Mouse (Mus musculus): Measurements from ENCODE around the gene Adamts5. TPM values are rescaled to one million over a fixed set of nuclear protein-coding genes. Genes with fewer than 3 reads are reported as not detected.

Gene Adamts5
- 0.32 and 0.37 TPM in 2 replicates for polyA plus RNA-seq (2016; fragmentation: Nextera tagmentation; extraction: Ambion mirVana)

DNA sequence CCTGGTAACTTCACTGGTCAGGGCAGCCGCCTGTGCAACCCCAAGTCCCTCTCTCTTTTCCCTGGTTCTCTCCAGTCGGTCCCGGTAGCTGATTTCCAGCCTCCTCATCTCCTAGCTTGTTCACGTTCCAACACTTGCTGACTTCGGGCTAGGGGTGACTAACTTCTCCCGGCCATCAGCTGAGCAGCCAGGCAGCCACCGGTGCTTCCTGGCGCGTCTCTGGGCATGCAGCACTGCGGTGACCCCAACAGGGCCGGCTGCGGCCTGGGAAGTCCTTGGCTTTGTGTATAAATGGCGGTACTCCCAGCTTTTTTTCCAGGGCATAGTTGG lies at the start of gene Adamts5:
Gene Adamts5, minus strand, starts transcription at position 248 of the 330 bp plus-strand sequence.
- peak; percentile 38 for DNase-seq (ENCODE audit: extremely low spot score, low spot score)
- Histone ChIP-seq H3K36me3 (replicated peaks) (no peaks in the 10 kb centered on the region), H3K27me3 (ENCODE audit: poor library complexity, severe bottlenecking) (peaks cover 53% of the 10 kb centered on the region), H3K4me3 (peak within 1 kb of the TSS; percentile 66), H3K9me3 (no peaks in the 10 kb centered on the region), H3K27ac (peak within 1 kb of the TSS; percentile 81), H3K4me1 (peaks cover 28% of the 10 kb centered on the region)
- WGBS = 4% methylated on average over 13 of the region's 13 CpGs

DNA sequence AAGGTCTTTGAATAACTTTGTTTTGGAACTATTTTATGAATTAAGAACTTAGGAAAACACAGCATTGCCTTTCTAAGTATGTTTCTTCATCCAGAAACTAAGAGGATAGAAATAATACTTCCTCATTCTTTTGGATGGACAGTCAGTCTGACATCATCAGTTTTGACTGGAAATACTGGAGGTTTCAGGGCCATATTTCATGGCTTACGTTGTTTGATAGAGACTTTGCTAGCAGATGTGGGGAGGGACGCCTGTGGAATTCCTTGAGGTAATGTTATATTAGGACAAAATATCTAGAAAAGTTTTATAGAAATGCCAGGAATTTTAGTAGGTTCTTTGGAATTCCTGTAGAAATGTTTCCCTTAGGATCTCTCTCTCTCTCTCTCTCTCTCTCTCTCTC lies 48.7 kb upstream of the Adamts5 start:
- no peak for DNase-seq (ENCODE audit: extremely low spot score, low spot score)
- 89% methylated on average over 2 of the region's 2 CpGs for WGBS
- Histone ChIP-seq H3K36me3 (replicated peaks) (no peaks in the 10 kb centered on the region), H3K4me3 (no peak overlapping the region), H3K4me1 (no peaks in the 10 kb centered on the region), H3K27ac (no peak overlapping the region), H3K9me3 (no peaks in the 10 kb centered on the region), H3K27me3 (ENCODE audit: poor library complexity, severe bottlenecking) (no peaks in the 10 kb centered on the region)

DNA sequence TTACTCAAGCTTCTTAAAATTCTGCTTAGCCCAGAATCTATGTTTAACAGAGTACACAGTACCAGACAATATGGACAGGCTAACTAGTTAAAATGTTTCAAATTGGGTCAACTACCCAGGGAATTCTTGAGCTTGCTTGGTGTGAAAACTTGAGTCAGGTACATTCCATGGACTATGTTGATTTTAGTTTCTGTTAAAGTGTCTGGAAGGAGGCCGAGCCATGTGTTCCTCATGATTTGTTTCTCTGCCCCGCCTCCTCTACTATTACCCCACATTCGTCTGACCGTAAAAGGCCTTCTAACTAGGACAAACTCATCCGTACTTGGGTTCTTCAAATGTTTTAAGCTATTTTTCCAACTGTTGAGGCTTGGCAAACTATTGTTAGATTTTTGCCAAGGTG lies 24.4 kb upstream of the Adamts5 start:
- 94% methylated on average over 5 of the region's 5 CpGs for WGBS
- DNase-seq (ENCODE audit: extremely low spot score, low spot score) = no peak
- H3K27ac ChIP-seq = no peak overlapping the region

DNA sequence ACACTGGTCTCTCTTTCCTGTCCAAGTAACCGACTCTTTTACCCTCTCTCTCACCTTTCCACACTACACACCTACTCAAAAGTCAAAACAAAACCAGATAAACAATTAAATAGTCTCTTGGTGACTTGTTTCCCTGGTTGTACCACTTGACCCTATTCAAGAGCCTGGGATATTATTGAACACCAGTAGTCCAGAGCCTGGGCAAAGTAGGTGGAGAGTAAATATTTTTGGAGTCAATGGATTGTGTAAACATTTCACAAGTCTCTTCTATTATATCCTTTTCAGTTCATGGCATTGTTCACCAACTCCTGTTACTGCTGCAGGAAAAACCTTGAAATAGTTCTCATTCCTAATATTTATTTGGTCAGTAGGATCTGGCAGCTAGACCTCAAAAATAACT lies 20.8 kb upstream of the Adamts5 start:
- H3K9me3 ChIP-seq = no peaks in the 10 kb centered on the region
- H3K36me3 ChIP-seq (replicated peaks) = no peaks in the 10 kb centered on the region
- no peak overlapping the region for H3K4me3 ChIP-seq
- DNase-seq (ENCODE audit: extremely low spot score, low spot score) = no peak
- no peaks in the 10 kb centered on the region for H3K4me1 ChIP-seq
- H3K27ac ChIP-seq = no peak overlapping the region
- no peaks in the 10 kb centered on the region for H3K27me3 ChIP-seq (ENCODE audit: poor library complexity, severe bottlenecking)
- WGBS = 81% methylated on average over 1 of the region's 1 CpGs

More for the DNA sequence above, 24.4 kb upstream of the Adamts5 start:
- H3K27me3 ChIP-seq (ENCODE audit: poor library complexity, severe bottlenecking) = no peaks in the 10 kb centered on the region
- no peaks in the 10 kb centered on the region for H3K36me3 ChIP-seq (replicated peaks)
- no peaks in the 10 kb centered on the region for H3K9me3 ChIP-seq
- H3K4me1 ChIP-seq = no peaks in the 10 kb centered on the region
- H3K4me3 ChIP-seq = no peak overlapping the region

DNA sequence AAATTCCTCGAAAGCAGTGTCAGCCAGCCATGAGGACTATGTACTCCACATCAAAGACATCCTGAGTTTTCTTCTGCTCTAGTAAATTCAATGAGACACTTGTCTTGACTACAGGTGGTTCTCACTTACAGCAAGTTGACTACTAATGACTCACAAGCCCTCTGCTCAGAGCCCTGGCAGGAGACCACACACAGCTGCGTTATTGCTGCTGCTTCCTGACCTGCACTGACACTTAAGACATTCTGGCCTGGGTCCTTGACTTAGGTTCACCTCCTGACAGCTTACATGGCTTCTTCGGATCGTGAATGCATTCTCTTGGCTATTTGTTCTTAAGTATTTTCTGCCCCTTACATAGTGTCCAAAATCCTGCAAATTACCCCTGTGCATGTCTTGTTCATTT lies 18.5 kb upstream of the Adamts5 start:
- Histone ChIP-seq H3K27ac (no peak overlapping the region), H3K36me3 (replicated peaks) (no peaks in the 10 kb centered on the region), H3K9me3 (no peaks in the 10 kb centered on the region), H3K27me3 (ENCODE audit: poor library complexity, severe bottlenecking) (no peaks in the 10 kb centered on the region), H3K4me1 (no peaks in the 10 kb centered on the region), H3K4me3 (no peak overlapping the region)
- no peak for DNase-seq (ENCODE audit: extremely low spot score, low spot score)
- WGBS = 86% methylated on average over 4 of the region's 4 CpGs

DNA sequence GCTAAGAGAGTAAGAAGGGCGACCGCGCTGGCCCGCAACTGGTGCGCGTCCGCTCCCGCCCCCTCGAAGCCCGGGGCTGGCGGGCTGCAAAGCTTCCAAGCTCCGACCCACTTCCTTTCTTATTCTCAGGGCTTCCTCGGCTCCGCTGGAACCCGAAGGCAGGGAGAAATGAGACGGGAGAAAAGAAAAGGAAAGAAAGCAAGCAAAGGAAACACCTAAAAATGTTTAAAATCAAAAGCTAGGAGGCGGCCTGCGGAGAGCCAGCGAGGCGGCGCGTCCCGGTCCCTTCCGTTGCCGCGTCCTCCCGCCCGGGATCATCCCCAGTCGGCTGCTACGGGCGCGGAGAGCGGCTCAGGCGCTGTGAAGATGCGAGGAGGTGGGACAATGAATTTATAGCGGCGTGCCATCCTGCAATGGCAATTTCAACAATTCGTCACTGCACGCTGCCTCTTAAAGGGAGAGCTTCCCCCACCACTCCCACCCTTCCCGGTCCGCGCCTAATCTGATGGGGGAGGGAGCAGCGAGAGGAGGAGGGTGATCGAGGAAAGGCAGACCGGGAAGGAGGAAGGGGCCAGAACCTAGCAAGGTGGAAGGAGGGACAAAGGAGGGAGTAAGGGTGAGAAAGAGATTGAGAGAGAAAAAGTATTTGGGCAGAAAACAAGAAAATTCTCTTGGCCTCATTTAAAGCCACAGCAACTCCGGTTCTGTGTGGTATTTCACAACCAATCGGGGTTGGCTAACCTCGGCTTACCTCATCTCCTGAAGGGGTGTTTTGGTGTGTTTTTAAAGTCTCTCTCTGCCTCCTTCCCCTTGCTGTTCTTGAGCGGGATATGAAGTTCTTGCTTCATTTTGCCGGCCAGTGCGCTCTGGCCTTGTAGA lies 687 bp downstream of the Adamts5 start:
- no peaks in the 10 kb centered on the region for H3K36me3 ChIP-seq (replicated peaks)
- no peaks in the 10 kb centered on the region for H3K9me3 ChIP-seq
- peak overlapping the region; percentile 66 for H3K4me3 ChIP-seq
- peaks cover 28% of the 10 kb centered on the region for H3K4me1 ChIP-seq
- peaks cover 53% of the 10 kb centered on the region for H3K27me3 ChIP-seq (ENCODE audit: poor library complexity, severe bottlenecking)
- under 1% methylated on average over 51 of the region's 51 CpGs for WGBS
- peak overlapping the region; percentile 81 for H3K27ac ChIP-seq
- peak; percentile 59 for DNase-seq (ENCODE audit: extremely low spot score, low spot score)

DNA sequence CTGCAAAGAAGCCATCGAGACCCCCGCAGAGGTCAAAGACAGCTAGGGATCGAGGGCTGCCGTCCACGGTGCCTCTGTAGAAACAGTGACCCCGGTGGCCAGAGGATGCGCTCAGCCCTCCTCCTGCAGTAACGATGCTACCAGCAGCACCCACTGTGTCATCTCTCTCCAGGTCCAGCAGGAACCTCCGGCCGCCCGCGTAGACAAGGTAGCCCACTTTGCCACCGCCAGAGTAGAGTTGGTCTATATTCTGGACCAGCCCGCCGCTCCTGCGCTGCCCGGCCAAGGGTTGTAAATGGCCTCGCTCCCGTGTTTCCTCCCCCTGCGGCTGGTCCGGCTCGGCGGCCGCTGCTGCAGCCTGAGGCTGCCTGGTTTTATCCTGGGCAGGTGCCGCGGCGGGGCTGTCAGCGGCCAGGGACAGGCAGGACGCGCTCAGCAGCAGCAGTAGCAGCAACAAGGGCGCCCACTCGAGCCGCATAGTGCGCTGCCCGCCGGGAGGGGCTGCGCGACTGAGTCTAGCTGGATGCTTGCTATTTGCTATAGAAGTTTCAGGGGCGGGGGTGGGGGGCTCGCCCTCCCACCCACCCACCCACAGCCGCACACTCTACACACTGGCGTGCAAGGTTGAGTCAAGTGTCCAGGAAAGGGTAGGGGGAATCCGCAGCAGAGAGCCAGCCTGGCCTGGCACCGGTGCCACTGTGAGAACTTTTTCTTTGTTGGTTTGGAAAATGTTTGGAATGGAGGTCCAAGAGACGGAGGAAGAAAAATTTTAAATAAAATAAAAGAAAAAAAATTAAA lies 1.6 kb downstream of the Adamts5 start:
- Histone ChIP-seq H3K27ac (peak overlapping the region; percentile 67), H3K36me3 (replicated peaks) (no peaks in the 10 kb centered on the region), H3K4me1 (peaks cover 28% of the 10 kb centered on the region), H3K27me3 (ENCODE audit: poor library complexity, severe bottlenecking) (peaks cover 53% of the 10 kb centered on the region), H3K9me3 (no peaks in the 10 kb centered on the region), H3K4me3 (peak overlapping the region; percentile 66)
- under 1% methylated on average over 45 of the region's 45 CpGs for WGBS
- DNase-seq (ENCODE audit: extremely low spot score, low spot score) = peak; percentile 55

DNA sequence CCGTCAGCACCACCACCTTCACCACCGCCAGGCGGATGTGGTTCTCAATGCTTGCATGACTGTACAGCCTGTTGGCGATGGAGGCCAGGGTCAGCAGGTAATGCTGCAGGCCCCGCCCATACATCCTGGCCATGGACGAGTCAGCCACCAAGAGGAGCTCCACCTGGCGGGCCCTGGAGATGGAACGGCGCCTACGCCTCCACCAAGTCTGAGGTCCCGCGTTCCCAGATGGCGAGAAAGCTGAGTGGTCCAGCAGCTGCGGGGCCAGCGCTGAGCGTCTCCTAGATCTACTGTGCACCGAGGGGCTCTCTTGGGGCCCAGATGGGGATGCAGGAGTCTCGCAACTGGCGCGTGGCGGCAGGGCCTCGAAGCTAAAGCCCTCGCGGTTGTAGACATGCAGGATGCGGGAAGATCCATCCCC lies 2.3 kb downstream of the Adamts5 start:
- H3K9me3 ChIP-seq = no peaks in the 10 kb centered on the region
- H3K36me3 ChIP-seq (replicated peaks) = no peaks in the 10 kb centered on the region
- H3K4me3 ChIP-seq = peak overlapping the region; percentile 66
- peak; percentile 44 for DNase-seq (ENCODE audit: extremely low spot score, low spot score)
- 17% methylated on average over 25 of the region's 25 CpGs for WGBS
- H3K4me1 ChIP-seq = peaks cover 28% of the 10 kb centered on the region
- peaks cover 53% of the 10 kb centered on the region for H3K27me3 ChIP-seq (ENCODE audit: poor library complexity, severe bottlenecking)
- peak overlapping the region; percentile 67; the same call in 1 of the 2 replicates for H3K27ac ChIP-seq

DNA sequence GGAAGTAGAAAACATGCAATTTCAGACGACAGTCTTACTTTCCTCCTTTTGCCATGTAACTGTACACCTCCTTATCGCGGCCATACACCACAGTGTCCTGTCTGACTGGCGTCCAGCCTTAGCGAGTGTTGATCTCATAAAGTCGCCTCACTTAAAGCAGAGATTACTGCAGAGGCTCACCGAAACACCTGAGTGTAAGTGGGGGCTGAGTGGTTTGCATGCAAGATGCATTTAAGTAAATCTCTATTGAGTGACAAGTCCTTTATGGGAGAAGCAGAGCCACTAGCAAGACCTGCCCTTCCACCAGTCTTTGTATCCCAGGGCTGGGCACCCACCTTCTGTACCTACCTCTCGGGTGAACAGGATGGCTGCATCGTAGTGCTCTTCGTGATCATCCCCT lies 2.8 kb downstream of the Adamts5 start:
- DNase-seq (ENCODE audit: extremely low spot score, low spot score) = no peak
- Histone ChIP-seq H3K27me3 (ENCODE audit: poor library complexity, severe bottlenecking) (peaks cover 53% of the 10 kb centered on the region), H3K36me3 (replicated peaks) (no peaks in the 10 kb centered on the region), H3K27ac (no peak overlapping the region), H3K4me1 (peaks cover 28% of the 10 kb centered on the region), H3K4me3 (no peak overlapping the region), H3K9me3 (no peaks in the 10 kb centered on the region)
- 89% methylated on average over 10 of the region's 10 CpGs for WGBS

DNA sequence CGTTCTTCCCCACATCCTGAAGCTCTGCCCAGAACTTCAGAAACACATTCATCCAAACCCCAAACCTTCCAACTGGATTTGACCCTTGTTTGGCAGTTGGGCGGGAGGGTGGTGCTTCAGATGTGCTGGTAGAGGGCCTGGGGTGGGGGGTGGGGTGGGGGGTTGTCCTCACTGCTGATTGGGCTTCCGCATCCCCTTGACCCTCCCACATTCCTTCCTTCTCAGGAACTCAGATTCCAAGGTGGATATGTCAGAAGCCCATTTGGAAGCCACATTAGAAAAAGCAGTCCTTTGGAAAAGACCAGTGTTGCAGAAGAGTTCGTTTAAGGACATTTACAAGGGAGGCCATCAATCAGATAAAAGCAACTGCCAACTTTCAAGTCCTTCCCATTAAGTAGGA lies 3.2 kb downstream of the Adamts5 start:
- Histone ChIP-seq H3K4me1 (peaks cover 28% of the 10 kb centered on the region), H3K27ac (no peak overlapping the region), H3K9me3 (no peaks in the 10 kb centered on the region), H3K27me3 (ENCODE audit: poor library complexity, severe bottlenecking) (peaks cover 53% of the 10 kb centered on the region), H3K36me3 (replicated peaks) (no peaks in the 10 kb centered on the region), H3K4me3 (no peak overlapping the region)
- WGBS = 83% methylated on average over 4 of the region's 4 CpGs
- DNase-seq (ENCODE audit: extremely low spot score, low spot score) = no peak

DNA sequence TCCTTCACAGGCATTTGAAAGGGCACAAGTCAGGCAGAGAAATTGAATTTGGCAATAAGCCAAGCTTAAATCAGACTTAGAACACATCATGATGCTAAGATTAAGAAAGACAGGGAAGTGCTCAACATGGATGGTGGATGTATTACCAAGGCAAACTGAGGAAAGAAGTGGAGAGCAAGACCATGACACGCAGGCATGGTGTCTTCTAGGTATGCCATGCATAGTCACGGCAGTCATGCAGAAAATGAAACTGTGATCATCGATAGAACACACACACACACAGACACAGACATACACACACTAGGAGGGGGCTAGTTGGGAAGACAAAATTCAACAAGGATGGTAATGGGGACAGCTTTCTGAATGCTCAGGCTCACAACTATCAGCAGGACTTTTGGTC lies 3.8 kb downstream of the Adamts5 start:
- Histone ChIP-seq H3K36me3 (replicated peaks) (no peaks in the 10 kb centered on the region), H3K4me3 (no peak overlapping the region), H3K27ac (no peak overlapping the region), H3K4me1 (peaks cover 28% of the 10 kb centered on the region), H3K27me3 (ENCODE audit: poor library complexity, severe bottlenecking) (peaks cover 49% of the 10 kb centered on the region), H3K9me3 (no peaks in the 10 kb centered on the region)
- DNase-seq (ENCODE audit: extremely low spot score, low spot score) = no peak
- 96% methylated on average over 3 of the region's 3 CpGs for WGBS

DNA sequence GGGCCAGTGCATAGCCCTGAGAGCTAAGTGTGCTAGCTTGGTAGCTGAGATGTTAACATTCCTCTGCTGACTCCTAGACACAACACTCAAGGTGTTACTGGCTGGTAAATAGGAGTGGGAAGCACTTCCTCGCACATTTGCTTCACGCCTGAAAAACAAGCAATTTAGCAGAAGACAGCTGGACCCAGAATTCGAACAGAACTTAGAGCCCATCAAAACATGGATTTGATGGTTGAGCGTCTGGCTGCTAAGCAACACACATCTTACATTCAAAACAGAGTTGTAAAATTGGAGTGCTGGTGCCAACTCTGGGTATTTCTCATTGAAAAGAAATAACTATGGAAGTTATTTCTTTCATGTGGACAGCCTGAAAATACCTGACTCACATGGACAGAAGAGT lies 5.7 kb downstream of the Adamts5 start:
- H3K4me1 ChIP-seq = peaks cover 18% of the 10 kb centered on the region
- H3K9me3 ChIP-seq = no peaks in the 10 kb centered on the region
- DNase-seq (ENCODE audit: extremely low spot score, low spot score) = no peak
- no peak overlapping the region for H3K4me3 ChIP-seq
- no peak overlapping the region for H3K27ac ChIP-seq
- H3K27me3 ChIP-seq (ENCODE audit: poor library complexity, severe bottlenecking) = peaks cover 30% of the 10 kb centered on the region
- H3K36me3 ChIP-seq (replicated peaks) = no peaks in the 10 kb centered on the region
- 96% methylated on average over 4 of the region's 4 CpGs for WGBS

DNA sequence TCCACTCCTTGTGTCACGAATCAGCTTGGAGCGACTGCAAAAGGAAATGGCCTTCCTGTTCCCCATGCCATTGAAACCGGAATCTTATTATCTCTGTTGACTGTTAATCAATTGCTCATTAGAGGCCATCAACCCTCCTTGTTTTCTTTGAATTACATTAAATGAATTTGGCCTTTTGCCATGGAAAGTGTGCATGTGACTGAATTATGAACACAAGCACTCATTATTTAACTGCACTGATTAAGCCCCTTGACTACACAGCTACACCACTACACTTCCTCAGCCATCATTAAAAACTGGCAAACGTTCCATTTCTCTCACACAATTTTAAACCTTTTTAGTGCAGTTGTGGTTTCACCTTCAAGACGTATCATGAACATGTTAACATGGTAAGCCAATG lies 11.8 kb downstream of the Adamts5 start:
- WGBS = 78% methylated on average over 5 of the region's 5 CpGs
- no peak overlapping the region for H3K4me3 ChIP-seq
- H3K36me3 ChIP-seq (replicated peaks) = no peaks in the 10 kb centered on the region
- no peak for DNase-seq (ENCODE audit: extremely low spot score, low spot score)
- H3K4me1 ChIP-seq = peaks cover 6% of the 10 kb centered on the region; the same call in 1 of the 2 replicates
- H3K27me3 ChIP-seq (ENCODE audit: poor library complexity, severe bottlenecking) = no peaks in the 10 kb centered on the region
- H3K9me3 ChIP-seq = no peaks in the 10 kb centered on the region
- H3K27ac ChIP-seq = no peak overlapping the region
